Mouse (Mus musculus) R1 (cell line): ENCODE data around the gene Fbxo11.
"Not testable (repeated sequence)": the region's sequence is repeated elsewhere in the genome, so short reads cannot be mapped to it uniquely, and the experiment has no call there.

Experiments
- DNase-seq: peaks from one replicate; pipeline ENCODE4 v3.0.0-alpha.2; 2018; ENCODE audit warnings: low read depth, low spot score

Fbxo11 gene

GRCm38 (mm10) chr17:87963081-87964075, 101.7 kb downstream of the Fbxo11 start:
- DNase-seq: peak; percentile 81

- DNase-seq: not testable (repeated sequence)
These were observed 105.2 kb downstream of the Fbxo11 start for GRCm38 (mm10) chr17:87959931-87960330.

- DNase-seq: not testable (repeated sequence)
These were observed 105.7 kb downstream of the Fbxo11 start for GRCm38 (mm10) chr17:87959406-87959805.

- peak; percentile 89 for DNase-seq
These were observed 106.8 kb downstream of the Fbxo11 start for GRCm38 (mm10) chr17:87958283-87958682.

- no peak for DNase-seq
These were observed 107.8 kb downstream of the Fbxo11 start for GRCm38 (mm10) chr17:87957096-87957840.

DNA sequence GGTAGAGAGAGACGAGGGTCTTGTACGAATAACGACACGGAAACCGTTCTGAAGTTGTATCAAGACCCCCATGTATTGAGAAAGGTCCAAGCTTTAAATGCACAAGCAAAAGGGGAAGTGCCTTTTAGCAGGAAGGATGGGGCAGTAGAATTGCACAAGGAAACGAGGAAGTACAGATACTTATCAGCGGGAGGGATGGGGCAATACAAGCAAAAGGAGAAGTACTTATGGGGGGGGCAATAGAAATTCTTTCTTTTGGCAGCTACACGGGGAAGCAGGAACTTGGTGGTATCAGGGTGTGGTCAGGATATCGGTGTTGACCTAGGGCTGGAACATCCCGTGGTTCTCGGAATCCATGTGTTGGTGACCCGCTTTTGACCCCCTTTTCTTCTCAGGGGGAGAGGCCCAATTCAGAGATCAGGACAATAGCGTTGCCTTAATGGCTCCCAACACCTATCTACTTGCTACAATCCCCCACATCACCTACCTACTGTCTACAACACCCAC, 110.4 kb downstream of the Fbxo11 start:
- DNase-seq: not testable (repeated sequence)

GRCm38 (mm10) chr17:87948965-87949584, 116.0 kb downstream of the Fbxo11 start:
- DNase-seq: peak; percentile 84
